Mouse (Mus musculus) adrenal gland, adult 18-20 months (tissue): ENCODE data around the gene Mex3b. TPM values are rescaled to one million over a fixed set of nuclear protein-coding genes. Genes with fewer than 3 reads are reported as not detected.

Experiments used
- DNase-seq, 2 experiments: peaks; one replicate each; pipeline ENCODE4 v3.0.0; 2021 to 2022; ENCODE audit warnings: low spot score in 2 of 2
- total RNA-seq, 2 experiments: library from RNA; stranded (reverse); gene quantifications; 1 replicate in 1 of 2; 2 replicates in 1 of 2; pipeline ENCODE4 v1.2.3; 2021

Mex3b gene
- total RNA-seq, 2 experiments from 2014 or later, result 1.2 to 1.4 TPM

- DNase-seq, result no peak
Observed at GRCm38 (mm10) chr7:82911501-82911900, 44.4 kb downstream of the Mex3b start.

- DNase-seq, result no peak
Observed at GRCm38 (mm10) chr7:82914297-82914696, 47.2 kb downstream of the Mex3b start.

Other genes starting within 250 kb of the Mex3b start
- 1 to 10 TPM; 2.2 to 2.3 TPM for gene Saxo2, start 218.8 kb upstream of the Mex3b start, total RNA-seq
- 10 to 100 TPM; 17.3 to 17.8 TPM for gene Efl1, start 218.7 kb upstream of the Mex3b start, total RNA-seq